Mouse (Mus musculus) embryonic fibroblast, embryonic 13.5 days (primary cell): ENCODE measurements around the gene Mrpl32. TPM values are rescaled to one million over a fixed set of nuclear protein-coding genes. Genes with fewer than 3 reads are reported as not detected.

Experiments used
- H3K27ac ChIP-seq: 2 replicates; pipeline ENCODE4 v1.5.1; 2012; ENCODE audit warnings: low read length, control low read depth, inconsistent platforms; ENCODE audit not compliant: insufficient read depth
- H3K4me1 ChIP-seq: 2 replicates; pipeline ENCODE4 v1.6.1; 2011; ENCODE audit warnings: low read length; ENCODE audit not compliant: control insufficient read depth, insufficient read depth
- H3K4me3 ChIP-seq: 2 replicates; pipeline ENCODE4 v1.5.1; 2011; ENCODE audit warnings: mild to moderate bottlenecking, control low read depth, low read length; ENCODE audit not compliant: insufficient read depth
- CTCF ChIP-seq: IDR thresholded peaks from 2 replicates; pipeline ENCODE4 v1.5.1; 2011; ENCODE audit warnings: mild to moderate bottlenecking, control low read depth, low read length, moderate library complexity, borderline replicate concordance; ENCODE audit not compliant: insufficient read depth
- POLR2A ChIP-seq: IDR thresholded peaks from 2 replicates; pipeline ENCODE4 v1.6.1; 2011; ENCODE audit warnings: low read depth, mild to moderate bottlenecking, control low read depth, low read length, moderate library complexity
- polyA plus RNA-seq: library from polyadenylated mRNA; stranded (reverse); fragments of >200 nt; gene quantifications from 2 replicates; pipeline ENCODE4 v1.2.4, GENCODE M21; 2011; ENCODE audit warnings: low read depth; ENCODE audit not compliant: missing spikeins, insufficient read length

Mrpl32 gene
- polyA plus RNA-seq, 1 experiment = 60.3 TPM

DNA sequence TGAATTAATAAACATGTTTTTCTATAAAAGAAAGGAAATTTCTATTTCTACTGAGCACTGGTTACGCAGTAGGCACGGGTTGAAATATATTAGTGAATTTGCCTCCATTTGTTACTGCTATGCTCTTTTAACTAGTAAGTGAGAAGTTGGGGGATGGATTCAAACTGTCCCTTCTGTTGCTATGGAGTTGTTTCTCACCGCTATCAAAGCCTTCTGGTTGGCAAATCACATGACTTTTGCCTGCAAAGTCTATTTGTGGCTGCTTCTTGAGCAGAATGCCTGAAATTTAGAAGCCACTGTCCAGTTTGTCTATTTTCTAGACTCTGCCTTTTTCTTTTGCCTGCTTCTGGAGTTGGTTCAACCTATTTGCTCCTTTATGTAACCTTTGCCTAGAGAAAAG, 32.6 kb downstream of the Mrpl32 start:
- Histone ChIP-seq H3K4me3 (no peak overlapping the region), H3K4me1 (no peaks in the 10 kb centered on the region), H3K27ac (no peak overlapping the region)
- TF ChIP-seq POLR2A (no peak), CTCF (no peak)

- H3K4me1 ChIP-seq = no peaks in the 10 kb centered on the region
Observed at GRCm38 (mm10) chr13:14574128-14574527, 38.8 kb downstream of the Mrpl32 start.

GRCm38 (mm10) chr13:14561336-14561735, 51.6 kb downstream of the Mrpl32 start:
- no peak overlapping the region for H3K4me3 ChIP-seq
- TF ChIP-seq CTCF = no peak
- TF ChIP-seq POLR2A = no peak
- H3K27ac ChIP-seq = no peak overlapping the region
- H3K4me1 ChIP-seq = no peaks in the 10 kb centered on the region

More at GRCm38 (mm10) chr13:14574128-14574527, 38.8 kb downstream of the Mrpl32 start:
- no peak overlapping the region for H3K4me3 ChIP-seq
- TF ChIP-seq POLR2A = no peak
- no peak for TF ChIP-seq CTCF
- H3K27ac ChIP-seq = no peak overlapping the region

Other genes starting within 250 kb of the Mrpl32 start
- gene Hecw1, start 89.9 kb downstream of the Mrpl32 start, polyA plus RNA-seq = 1.5 and 3.0 TPM in 2 replicates
- 97.3 and 98.4 TPM in 2 replicates for gene Psma2, start 75 bp upstream of the Mrpl32 start, polyA plus RNA-seq
- 16.9 and 18.3 TPM in 2 replicates for gene AW209491, start 17.0 kb upstream of the Mrpl32 start, polyA plus RNA-seq